Mouse (Mus musculus) thymus, postnatal 10 days (tissue): ENCODE measurements around the gene Gnl1.
A peak's percentile ranks its signal among the peaks of the same experiment; 100 is the strongest.
"Not testable (repeated sequence)": the region's sequence is repeated elsewhere in the genome, so short reads cannot be mapped to it uniquely, and the experiment has no call there.

ENCODE experiments used
- DNase-seq, 2 experiments: peaks; one replicate each; pipeline ENCODE4 v3.0.0; 2021; ENCODE audit warnings: low spot score in 2 of 2

Gnl1 gene

DNA sequence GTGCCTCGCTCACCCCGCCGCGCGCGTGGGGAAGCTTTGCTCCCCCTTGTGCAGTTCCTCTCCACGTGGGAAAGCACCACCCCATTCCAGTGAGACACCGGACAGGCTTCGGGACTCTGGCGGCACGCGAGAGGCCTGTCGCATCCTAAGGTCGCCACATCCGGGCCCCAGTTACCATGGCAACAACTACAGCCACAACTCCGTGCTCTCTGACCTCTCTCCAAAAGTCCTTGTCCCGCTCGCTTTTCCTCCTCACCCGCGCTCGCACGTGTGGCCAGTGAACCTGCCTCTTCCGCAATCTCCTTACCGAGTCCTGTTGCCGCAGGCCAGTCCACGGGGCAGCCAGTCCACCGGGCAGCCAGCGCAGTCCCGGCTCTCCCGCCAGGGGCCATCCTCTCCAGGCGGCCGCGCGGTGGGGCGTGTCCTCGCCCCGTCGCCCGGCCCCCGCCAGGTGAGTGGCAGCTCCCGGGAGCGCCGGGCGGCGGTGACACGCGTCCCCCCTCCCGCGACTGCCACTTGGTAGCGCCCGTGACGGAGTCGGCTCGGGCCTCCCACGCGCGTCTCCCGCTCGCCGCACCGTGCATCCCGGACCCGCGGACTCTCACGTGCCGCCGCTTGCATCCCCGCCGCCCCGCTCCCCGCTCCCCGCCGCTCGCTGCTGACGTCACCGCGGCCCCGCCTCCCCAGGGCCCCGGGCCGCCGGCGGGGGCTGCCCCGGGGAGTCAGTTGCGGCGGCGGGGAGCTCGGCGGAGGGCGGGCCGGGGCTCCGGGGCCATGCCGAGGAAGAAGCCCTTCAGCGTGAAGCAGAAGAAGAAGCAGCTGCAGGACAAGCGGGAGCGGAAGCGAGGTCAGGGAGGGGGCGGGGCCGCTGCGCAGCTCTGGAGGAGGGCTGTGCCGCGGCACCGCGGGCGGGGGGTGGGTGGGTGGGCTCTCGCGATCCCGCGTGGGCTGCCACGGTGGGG lies at the start of gene Gnl1, which contains the start of gene Prr3:
TSS of gene Gnl1 (plus strand) at position 451 of the 962 bp plus-strand sequence.
TSS of gene Prr3 (minus strand) at position 836 of the 962 bp plus-strand sequence.
- DNase-seq, result peak; percentile 80 to 84

DNA sequence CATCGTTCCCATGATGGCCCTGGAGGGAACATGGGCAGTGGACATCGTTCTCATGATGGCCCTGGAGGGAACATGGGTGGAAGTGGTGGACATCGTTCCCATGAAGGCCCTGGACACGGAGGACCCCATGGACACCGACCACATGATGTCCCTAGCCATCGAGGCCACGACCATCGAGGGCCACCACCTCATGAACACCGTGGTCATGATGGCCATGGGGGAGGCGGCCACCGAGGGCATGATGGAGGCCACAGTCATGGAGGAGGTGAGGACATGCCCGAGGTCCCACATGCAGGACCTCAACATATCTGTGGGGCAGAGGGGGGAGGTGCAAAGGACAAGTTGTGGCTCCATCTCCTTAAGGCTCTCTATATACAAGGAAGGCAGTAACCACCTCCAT lies 49.0 kb upstream of the Gnl1 start:
- no peak for DNase-seq

- no peak for DNase-seq
Measured at GRCm38 (mm10) chr17:35932608-35933007, 47.0 kb upstream of the Gnl1 start.

DNA sequence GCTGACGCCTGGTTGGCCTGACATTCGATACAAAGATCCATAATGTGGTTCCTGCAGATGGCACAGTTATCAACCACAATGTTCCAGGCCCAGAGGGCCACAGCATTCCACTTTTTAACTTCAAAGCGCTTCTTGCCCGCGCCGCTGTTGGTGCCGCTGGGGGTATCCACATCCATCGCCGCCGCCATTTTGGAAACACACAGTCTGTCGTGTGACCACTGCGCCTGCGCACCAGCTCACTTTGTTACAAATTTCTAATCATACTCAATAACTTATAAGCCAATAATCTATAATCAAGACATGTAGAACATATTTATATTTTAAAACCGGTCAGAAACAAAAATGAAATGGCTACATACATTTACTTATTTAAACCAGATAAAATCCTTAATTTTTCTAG lies 43.9 kb upstream of the Gnl1 start:
- not testable (repeated sequence) for DNase-seq

GRCm38 (mm10) chr17:35937700-35938348 lies 41.8 kb upstream of the Gnl1 start:
- DNase-seq, result peak; percentile 40 to 61

- DNase-seq, result no peak
Measured at GRCm38 (mm10) chr17:35939108-35939507, 40.5 kb upstream of the Gnl1 start.

DNA sequence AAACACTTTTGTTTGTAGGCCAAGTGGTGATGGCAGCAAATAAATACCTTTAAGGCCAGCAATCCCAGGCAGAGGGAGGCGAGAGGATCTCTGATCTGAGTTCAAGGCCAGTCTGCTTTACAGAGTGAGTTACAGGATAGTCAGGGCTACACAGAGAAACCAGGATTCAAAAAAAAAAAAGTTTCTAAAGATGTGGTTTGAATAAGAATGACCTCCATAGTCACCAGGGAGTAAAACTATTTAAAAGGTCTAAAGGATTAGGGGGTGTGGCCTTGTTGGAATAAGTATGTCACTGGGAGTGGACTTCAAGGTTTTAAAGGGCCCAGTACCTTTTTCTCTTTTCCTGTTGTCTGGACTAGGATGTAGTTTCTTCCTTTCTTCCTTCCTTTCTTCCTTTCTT lies 39.7 kb upstream of the Gnl1 start:
- DNase-seq, result no peak

- not testable (repeated sequence) for DNase-seq
Measured at GRCm38 (mm10) chr17:35950946-35951345, 28.7 kb upstream of the Gnl1 start.

DNA sequence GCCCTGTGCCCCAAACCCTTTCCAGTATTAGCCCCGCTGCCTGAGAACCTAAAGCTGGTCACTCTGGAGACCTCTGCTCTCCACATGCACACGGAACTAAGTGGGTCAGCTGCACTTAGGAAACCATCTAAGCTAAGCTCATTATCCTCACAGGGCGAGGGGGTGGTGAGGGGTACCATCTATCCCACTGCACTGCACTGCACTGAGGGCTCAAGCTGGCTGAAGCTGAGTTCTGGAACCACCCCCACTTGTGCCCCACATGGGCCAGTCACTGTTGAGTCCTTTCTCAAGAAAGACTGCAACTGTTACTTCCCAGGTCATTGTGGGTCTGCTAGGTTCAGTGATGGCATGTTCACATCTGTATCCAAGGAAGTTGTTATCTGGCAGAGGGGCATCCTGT lies 27.1 kb upstream of the Gnl1 start:
- DNase-seq, result not testable (repeated sequence)

DNA sequence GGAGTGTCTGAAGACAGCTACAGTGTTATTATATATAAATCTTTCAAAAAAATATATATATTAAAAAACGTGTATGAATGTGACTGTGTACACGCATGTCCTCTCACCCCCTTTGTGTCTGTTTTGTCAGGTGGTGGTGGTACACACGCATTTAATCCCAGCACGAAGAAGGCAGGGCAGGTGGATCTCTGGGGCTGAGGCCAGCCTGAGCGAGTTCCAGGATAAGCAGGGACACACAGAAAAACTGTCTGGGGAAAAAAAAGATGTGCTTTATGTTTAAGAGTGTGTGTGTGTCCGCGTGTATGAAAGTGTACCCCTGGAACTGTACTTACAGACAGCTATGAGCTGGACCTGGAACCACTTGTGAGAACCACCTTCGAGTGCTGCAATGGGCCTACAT lies 25.0 kb upstream of the Gnl1 start:
- DNase-seq, result no peak

DNA sequence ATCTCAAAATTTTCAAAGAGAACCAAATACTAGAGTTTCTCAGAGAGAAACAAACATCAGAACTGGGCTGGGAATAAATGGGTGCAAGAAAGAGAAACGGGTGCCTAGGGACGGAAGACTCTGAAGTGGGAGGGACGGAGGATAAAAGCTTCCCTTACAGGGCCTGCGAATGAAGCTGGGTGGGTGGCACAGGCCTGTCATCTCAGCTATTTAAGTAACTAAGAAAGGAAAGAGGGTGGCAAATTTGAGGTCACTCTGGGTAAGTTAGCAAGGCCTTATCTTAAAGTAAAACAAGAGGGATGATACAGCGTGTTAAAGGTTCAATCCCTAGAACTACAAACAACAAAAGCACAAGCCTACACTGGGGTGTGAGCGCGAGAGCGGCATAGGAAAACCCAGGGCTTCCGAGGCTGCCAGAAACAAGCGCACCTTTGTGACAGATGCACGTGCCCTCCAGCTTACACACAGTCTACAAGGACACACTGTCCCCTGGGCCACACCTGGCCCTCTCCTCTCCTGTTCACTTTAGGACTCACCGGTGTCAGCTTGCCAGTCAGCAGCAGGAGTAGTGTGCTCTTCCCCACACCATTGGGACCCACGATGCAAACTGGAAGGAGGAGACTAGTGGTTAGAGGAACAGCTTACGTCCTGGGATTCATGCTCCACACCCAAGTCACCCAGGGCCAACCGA lies 21.0 kb upstream of the Gnl1 start:
- no peak for DNase-seq

GRCm38 (mm10) chr17:35963279-35963678 lies 16.4 kb upstream of the Gnl1 start:
- no peak for DNase-seq

- DNase-seq, result no peak
Measured at GRCm38 (mm10) chr17:35967621-35968020, 12.0 kb upstream of the Gnl1 start.

- peak; percentile 96 to 99 for DNase-seq
Measured at GRCm38 (mm10) chr17:35969418-35970389, 9.9 kb upstream of the Gnl1 start, which contains the start of gene Abcf1. Gene Abcf1, minus strand, starts transcription at chr17:35969761.

DNA sequence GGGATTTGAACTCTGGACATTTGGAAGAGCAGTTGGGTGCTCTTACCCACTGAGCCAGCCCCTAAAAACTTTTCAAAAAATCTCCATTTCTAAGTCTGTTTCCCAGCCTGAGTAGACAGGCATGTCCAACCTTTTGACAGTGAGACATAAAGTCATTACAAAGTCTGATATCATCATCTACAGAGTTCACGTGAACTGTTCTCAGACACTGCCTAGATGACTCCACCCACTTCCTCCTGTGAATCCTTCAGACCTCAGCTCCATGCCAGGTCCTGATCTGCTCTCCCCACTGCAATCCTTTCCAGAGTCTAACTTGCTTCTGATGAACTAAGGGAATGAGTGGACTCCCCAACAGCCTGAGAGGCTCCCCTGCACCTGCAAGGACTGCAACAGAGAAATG lies 7.5 kb upstream of the Gnl1 start:
- no peak for DNase-seq

DNA sequence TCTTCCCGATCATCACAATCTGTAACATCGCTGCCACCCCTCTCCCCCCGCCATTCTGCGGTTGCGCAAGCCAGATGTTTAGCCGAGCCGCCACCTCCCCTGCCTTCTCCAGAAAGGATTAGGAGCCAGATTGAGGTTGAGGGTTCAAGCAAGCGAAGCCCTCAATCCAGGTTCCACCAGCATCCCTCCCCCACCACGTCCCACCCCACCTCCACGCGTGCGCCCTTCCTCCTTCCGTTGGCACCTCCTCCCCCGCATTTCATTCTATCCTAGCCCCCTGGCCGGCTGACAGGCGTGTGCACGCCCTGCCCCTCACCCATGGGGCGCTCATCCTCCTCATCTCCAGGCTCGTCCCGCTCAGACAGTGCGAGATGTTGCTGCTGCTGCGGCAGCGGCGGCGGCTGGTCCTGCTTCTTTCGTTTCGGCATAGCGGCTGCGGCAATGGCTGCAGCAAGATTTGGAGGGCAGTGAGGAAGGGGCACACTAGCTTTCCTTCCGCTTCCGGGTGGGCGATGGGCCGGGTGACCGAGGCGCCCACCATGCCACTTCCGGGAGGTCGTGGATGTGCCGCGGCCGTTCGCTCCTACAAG lies 745 bp upstream of the Gnl1 start:
- DNase-seq, result no peak

- no peak for DNase-seq
Measured at GRCm38 (mm10) chr17:35980363-35980754, 708 bp downstream of the Gnl1 start.

DNA sequence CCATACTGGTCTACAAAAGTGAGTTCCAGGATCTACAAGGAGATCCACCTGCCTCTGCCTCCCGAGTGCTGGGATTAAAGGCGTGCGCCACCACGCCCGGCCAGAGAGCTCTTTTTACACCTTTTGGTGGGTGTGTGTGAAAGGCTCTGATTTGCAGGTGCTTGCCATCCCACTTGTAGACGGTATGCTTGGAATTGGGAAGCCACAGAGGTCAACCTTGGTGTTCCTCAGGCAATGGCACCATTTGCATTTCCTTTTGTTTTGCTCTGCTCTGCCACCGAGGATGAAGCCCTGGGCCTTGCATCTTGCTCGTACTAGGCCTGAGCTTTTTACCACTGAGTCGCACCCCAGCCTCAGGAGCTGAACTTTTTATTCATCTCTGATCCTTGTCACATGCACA lies 2.1 kb downstream of the Gnl1 start:
- DNase-seq, result no peak

DNA sequence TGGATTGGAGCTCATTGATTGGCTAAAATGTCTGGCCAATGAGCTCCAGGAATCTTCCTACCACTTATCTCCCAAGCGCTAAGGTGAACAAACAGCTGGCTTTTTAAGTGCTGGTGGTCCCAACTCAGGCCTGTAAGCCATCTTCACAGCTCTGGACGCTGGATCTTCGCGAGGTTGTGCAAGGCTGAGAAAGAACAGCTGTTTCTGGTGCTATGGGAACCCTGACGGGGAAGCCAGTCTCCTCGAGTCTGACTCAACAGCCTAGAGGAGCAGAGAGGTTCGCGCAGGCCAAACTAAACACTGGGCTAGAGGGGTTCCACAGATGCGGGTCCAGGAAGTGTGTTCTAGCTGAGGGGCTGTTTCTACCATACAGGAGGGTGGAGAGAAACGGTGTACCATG lies 12.1 kb downstream of the Gnl1 start:
- DNase-seq, result no peak

DNA sequence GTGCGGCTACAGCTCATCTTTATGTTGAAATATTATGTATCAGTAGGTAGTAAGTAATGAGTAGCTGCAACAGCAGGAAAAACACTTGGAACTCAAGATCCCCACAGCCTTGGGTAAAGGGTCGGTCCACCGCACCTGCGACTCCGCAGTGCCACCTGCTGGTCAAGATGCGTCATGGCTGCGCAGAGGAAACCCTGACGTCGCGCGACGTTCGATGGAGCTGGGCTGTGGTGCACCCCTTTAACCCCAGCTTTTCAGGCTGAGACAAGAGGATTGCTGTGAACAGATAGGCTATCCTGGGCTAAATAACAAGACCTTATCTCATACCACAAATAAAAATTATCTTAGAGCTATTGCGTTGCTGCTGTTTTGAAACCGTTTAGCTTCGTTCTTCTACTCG lies 14.0 kb downstream of the Gnl1 start:
- DNase-seq, result peak; percentile 60 to 88
